ENCODE assay signal across 18 mouse cellular contexts in genomic region chr13:30385183-30385582, GRCm38 (mm10). TPM values are rescaled to one million over a fixed set of nuclear protein-coding genes. Genes with fewer than 3 reads are reported as not detected.
"Had no signal": no experiment of that assay in that cellular context is flagged by ENCODE, and none has a peak within 500 bp of the region (broad histone marks: within the 10 kb centered on the region; RNA-seq: fewer than 3 reads in every experiment).

No protein-coding gene starts in this region.

- H3K9me3 ChIP-seq: lung, embryonic 15.5 days; midbrain, embryonic 13.5 days; midbrain, embryonic 15.5 days; neural tube, embryonic 12.5 days; stomach, embryonic 15.5 days had no signal

- H3K4me2 ChIP-seq: lung, embryonic 15.5 days; midbrain, embryonic 11.5 days; midbrain, embryonic 13.5 days; midbrain, embryonic 15.5 days; neural tube, embryonic 12.5 days; stomach, embryonic 15.5 days had no signal

- H3K4me1 ChIP-seq: lung, embryonic 15.5 days; megakaryocyte, embryonic 14.5 days; midbrain, embryonic 13.5 days; midbrain, embryonic 15.5 days; neural tube, embryonic 12.5 days; stomach, embryonic 15.5 days had no signal

- H3K27me3 ChIP-seq: lung, embryonic 15.5 days; megakaryocyte, embryonic 14.5 days; midbrain, embryonic 13.5 days; midbrain, embryonic 15.5 days; neural tube, embryonic 12.5 days; stomach, embryonic 15.5 days had no signal

- DNase-seq: lung, adult 2 months; lung, postnatal 14 days; lung, postnatal 36 days; right cerebral cortex, postnatal 14 days; thymus, adult 2 months; thymus, postnatal 25 days; thymus, postnatal 4 days had no signal

- ATAC-seq: lung, postnatal 0 days; midbrain, embryonic 13.5 days; midbrain, embryonic 15.5 days had no signal

- H3K36me3 ChIP-seq: lung, embryonic 15.5 days; midbrain, embryonic 13.5 days; midbrain, embryonic 15.5 days; neural tube, embryonic 12.5 days; stomach, embryonic 15.5 days had no signal

- H3K4me3 ChIP-seq: lung, embryonic 15.5 days; megakaryocyte, embryonic 14.5 days; midbrain, embryonic 13.5 days; midbrain, embryonic 15.5 days; neural tube, embryonic 12.5 days; stomach, embryonic 15.5 days had no signal

- H3K9ac ChIP-seq: lung, embryonic 15.5 days; midbrain, embryonic 13.5 days; midbrain, embryonic 15.5 days; neural tube, embryonic 12.5 days; stomach, embryonic 15.5 days had no signal

- H3K27ac ChIP-seq: lung, embryonic 15.5 days; macrophage; midbrain, embryonic 13.5 days; midbrain, embryonic 15.5 days; neural tube, embryonic 12.5 days; stomach, embryonic 15.5 days; stomach, postnatal 0 days had no signal

RNA-seq across cellular contexts. Expression of gene Agtr1a, which starts 48.9 kb away (rescaled TPM):
- total RNA-seq: neutrophil, adult 5-6 weeks had no signal
- polyA plus RNA-seq: macrophage had no signal
